Comparison of ENCODE assay signal across 25 mouse cellular contexts in genomic region chr6:136429441-136429840, GRCm38 (mm10). TPM values are rescaled to one million over a fixed set of nuclear protein-coding genes. Genes with fewer than 3 reads are reported as not detected.
DNase-seq lines count a peak whose midpoint lies in the region; ATAC-seq lines count a peak whose summit lies in the region.
"Had no signal": no experiment of that assay in that cellular context is flagged by ENCODE, and none has a peak within 500 bp of the region (broad histone marks: within the 10 kb centered on the region; RNA-seq: fewer than 3 reads in every experiment).

No protein-coding gene starts in this region.

- no peaks in the 10 kb centered on the region for H3K27me3 ChIP-seq in forebrain, embryonic 11.5 days (ENCODE audit: control insufficient read depth, insufficient read depth, low read length)
- H3K27me3 ChIP-seq in forebrain, embryonic 14.5 days (replicated peaks; ENCODE audit: control insufficient read depth, insufficient read depth, low read length), result no peaks in the 10 kb centered on the region
- H3K27me3 ChIP-seq in lung, embryonic 15.5 days, result no peaks in the 10 kb centered on the region
- no peaks in the 10 kb centered on the region for H3K27me3 ChIP-seq in liver, embryonic 11.5 days (replicated peaks; ENCODE audit: control insufficient read depth, insufficient read depth, low read length)
- no peaks in the 10 kb centered on the region for H3K27me3 ChIP-seq in stomach, embryonic 16.5 days (ENCODE audit: control insufficient read depth, insufficient read depth, low read length)
- H3K27me3 ChIP-seq: forebrain, embryonic 15.5 days; hindbrain, embryonic 12.5 days; liver, embryonic 15.5 days; midbrain, embryonic 13.5 days; neural tube, embryonic 13.5 days had no signal

- no peak overlapping the region for H3K27ac ChIP-seq in forebrain, embryonic 11.5 days (ENCODE audit: low read depth, low read length)
- no peak overlapping the region for H3K27ac ChIP-seq in forebrain, embryonic 14.5 days (ENCODE audit: low read depth, low read length)
- H3K27ac ChIP-seq in lung, embryonic 15.5 days, result peak overlapping the region; percentile 86
- no peak overlapping the region for H3K27ac ChIP-seq in liver, embryonic 11.5 days (ENCODE audit: low read depth, low read length)
- H3K27ac ChIP-seq in stomach, embryonic 16.5 days (ENCODE audit: low read length), result peak overlapping the region; percentile 17; the same call in 1 of the 2 replicates
- H3K27ac ChIP-seq: forebrain, embryonic 15.5 days; heart, embryonic 10.5 days; hindbrain, embryonic 12.5 days; left cerebral cortex, adult 2 months; liver, embryonic 15.5 days; midbrain, embryonic 13.5 days; neural tube, embryonic 13.5 days had no signal

- WGBS in forebrain, embryonic 11.5 days, result 61% methylated on average over 4 of the region's 4 CpGs
- WGBS in forebrain, embryonic 14.5 days, result 63% methylated on average over 4 of the region's 4 CpGs
- 19% methylated on average over 4 of the region's 4 CpGs for WGBS in lung, embryonic 15.5 days
- WGBS in liver, embryonic 11.5 days, result 53% methylated on average over 4 of the region's 4 CpGs
- WGBS in stomach, embryonic 16.5 days, result 38% methylated on average over 4 of the region's 4 CpGs

- H3K4me1 ChIP-seq in forebrain, embryonic 11.5 days (replicated peaks; ENCODE audit: control insufficient read depth, insufficient read depth, low read length), result no peaks in the 10 kb centered on the region
- no peaks in the 10 kb centered on the region for H3K4me1 ChIP-seq in forebrain, embryonic 14.5 days (ENCODE audit: control insufficient read depth, insufficient read depth, low read length)
- H3K4me1 ChIP-seq in lung, embryonic 15.5 days, result peaks cover 18% of the 10 kb centered on the region
- no peaks in the 10 kb centered on the region for H3K4me1 ChIP-seq in liver, embryonic 11.5 days (replicated peaks; ENCODE audit: control insufficient read depth, insufficient read depth, low read length)
- H3K4me1 ChIP-seq in stomach, embryonic 16.5 days (ENCODE audit: control insufficient read depth, insufficient read depth, low read length), result peaks cover 5% of the 10 kb centered on the region
- H3K4me1 ChIP-seq: midbrain, embryonic 13.5 days had no signal

- no peak overlapping the region for H3K9ac ChIP-seq in forebrain, embryonic 11.5 days (ENCODE audit: low read length)
- no peak overlapping the region for H3K9ac ChIP-seq in forebrain, embryonic 14.5 days (ENCODE audit: low read length)
- no peak overlapping the region for H3K9ac ChIP-seq in lung, embryonic 15.5 days
- no peak overlapping the region for H3K9ac ChIP-seq in liver, embryonic 11.5 days (ENCODE audit: low read depth, low read length)
- no peak overlapping the region for H3K9ac ChIP-seq in stomach, embryonic 16.5 days (ENCODE audit: low read length)
- H3K9ac ChIP-seq: forebrain, embryonic 15.5 days; hindbrain, embryonic 12.5 days; liver, embryonic 15.5 days; midbrain, embryonic 13.5 days; neural tube, embryonic 13.5 days had no signal

- ATAC-seq in forebrain, embryonic 11.5 days (replicated peaks; ENCODE audit: low FRiP score), result 0 out of 2 replicates have a peak, but pooled peaks have one; percentile 30
- ATAC-seq in forebrain, embryonic 14.5 days, result no peak
- ATAC-seq in lung, embryonic 15.5 days (ENCODE audit: borderline replicate concordance, extremely low read depth, low FRiP score, low TSS enrichment), result no peak
- 0 out of 2 replicates have a peak, but pooled peaks have one; percentile 53 for ATAC-seq in liver, embryonic 11.5 days (replicated peaks; ENCODE audit: low FRiP score)
- peak; percentile 63; the same call in 1 of the 2 replicates for ATAC-seq in stomach, embryonic 16.5 days (ENCODE audit: insufficient read depth, low FRiP score)
- ATAC-seq: forebrain, embryonic 15.5 days; midbrain, embryonic 13.5 days had no signal

- no peak overlapping the region for H3K4me3 ChIP-seq in forebrain, embryonic 11.5 days (ENCODE audit: low read depth, low read length)
- H3K4me3 ChIP-seq in forebrain, embryonic 14.5 days (ENCODE audit: low read depth, low read length), result no peak overlapping the region
- H3K4me3 ChIP-seq in lung, embryonic 15.5 days, result no peak overlapping the region
- H3K4me3 ChIP-seq in liver, embryonic 11.5 days (ENCODE audit: low read depth, low read length), result no peak overlapping the region
- no peak overlapping the region for H3K4me3 ChIP-seq in stomach, embryonic 16.5 days (replicated peaks; ENCODE audit: low read length)
- H3K4me3 ChIP-seq: forebrain, embryonic 15.5 days; heart, embryonic 10.5 days; hindbrain, embryonic 12.5 days; left cerebral cortex, adult 2 months; liver, embryonic 15.5 days; midbrain, embryonic 13.5 days; neural tube, embryonic 13.5 days had no signal

- H3K4me2 ChIP-seq in forebrain, embryonic 11.5 days (ENCODE audit: low read depth, low read length, severe bottlenecking), result no peak overlapping the region
- H3K4me2 ChIP-seq in forebrain, embryonic 14.5 days (ENCODE audit: low read length), result no peak overlapping the region
- H3K4me2 ChIP-seq in lung, embryonic 15.5 days, result no peak overlapping the region
- no peak overlapping the region for H3K4me2 ChIP-seq in liver, embryonic 11.5 days
- no peak overlapping the region for H3K4me2 ChIP-seq in stomach, embryonic 16.5 days (ENCODE audit: low read depth, low read length)
- H3K4me2 ChIP-seq: forebrain, embryonic 15.5 days; hindbrain, embryonic 12.5 days; liver, embryonic 15.5 days; midbrain, embryonic 13.5 days; neural tube, embryonic 13.5 days had no signal

- DNase-seq in forebrain, embryonic 11.5 days (ENCODE audit: low spot score), result no peak
- no peak for DNase-seq in forebrain, embryonic 14.5 days (ENCODE audit: low spot score)
- no peak for DNase-seq in lung, postnatal 36 days
- no peak for DNase-seq in liver, embryonic 11.5 days (ENCODE audit: low spot score)
- DNase-seq in cerebellum, postnatal 14 days, result no peak
- no peak for DNase-seq in urinary bladder, postnatal 36 days (ENCODE audit: low spot score in 2 of 2)
- DNase-seq: cerebellum, adult 9-10 months; gastrocnemius, postnatal 25 days; kidney, postnatal 10 days; left cerebral cortex, postnatal 4 days; right cerebral cortex, adult 18-20 months; thymus, adult 2 months had no signal

- no peaks in the 10 kb centered on the region for H3K36me3 ChIP-seq in forebrain, embryonic 11.5 days (ENCODE audit: control insufficient read depth, insufficient read depth, low read length)
- no peaks in the 10 kb centered on the region for H3K36me3 ChIP-seq in forebrain, embryonic 14.5 days (ENCODE audit: control insufficient read depth, insufficient read depth, low read length)
- no peaks in the 10 kb centered on the region for H3K36me3 ChIP-seq in lung, embryonic 15.5 days
- H3K36me3 ChIP-seq in liver, embryonic 11.5 days (ENCODE audit: control insufficient read depth, insufficient read depth, low read length), result no peaks in the 10 kb centered on the region
- no peaks in the 10 kb centered on the region for H3K36me3 ChIP-seq in stomach, embryonic 16.5 days (ENCODE audit: control insufficient read depth, insufficient read depth, low read length)
- H3K36me3 ChIP-seq: forebrain, embryonic 15.5 days; G1E; heart, embryonic 10.5 days; hindbrain, embryonic 12.5 days; liver, embryonic 15.5 days; midbrain, embryonic 13.5 days; neural tube, embryonic 13.5 days had no signal

- H3K9me3 ChIP-seq in forebrain, embryonic 11.5 days (ENCODE audit: control insufficient read depth, low read length), result no peaks in the 10 kb centered on the region
- H3K9me3 ChIP-seq in forebrain, embryonic 14.5 days (replicated peaks; ENCODE audit: control insufficient read depth, low read length), result no peaks in the 10 kb centered on the region
- H3K9me3 ChIP-seq in lung, embryonic 15.5 days, result no peaks in the 10 kb centered on the region
- H3K9me3 ChIP-seq in liver, embryonic 11.5 days (ENCODE audit: control insufficient read depth, low read length), result no peaks in the 10 kb centered on the region
- H3K9me3 ChIP-seq in stomach, embryonic 16.5 days (replicated peaks; ENCODE audit: control insufficient read depth, low read length), result no peaks in the 10 kb centered on the region
- H3K9me3 ChIP-seq: forebrain, embryonic 15.5 days; G1E; heart, embryonic 10.5 days; hindbrain, embryonic 12.5 days; liver, embryonic 15.5 days; midbrain, embryonic 13.5 days; neural tube, embryonic 13.5 days had no signal

RNA-seq across cellular contexts. Expression of gene E330021D16Rik, which starts 14.1 kb away (rescaled TPM):
- polyA plus RNA-seq in forebrain, embryonic 11.5 days (2014; fragmentation: Nextera tagmentation; extraction: Ambion mirVana), result not detected in 2 replicates
- polyA plus RNA-seq in forebrain, embryonic 14.5 days (2014; fragmentation: Nextera tagmentation; extraction: Ambion mirVana), result not detected in 2 replicates
- polyA plus RNA-seq in lung, embryonic 15.5 days (2015; fragmentation: Nextera tagmentation; extraction: Ambion mirVana), result 0.42 TPM in 1 of 2 replicates, not detected in the other
- polyA plus RNA-seq in liver, embryonic 11.5 days (2014; fragmentation: Nextera tagmentation; extraction: Ambion mirVana), result not detected in 2 replicates
- polyA plus RNA-seq in stomach, embryonic 16.5 days (2015; fragmentation: Nextera tagmentation; extraction: Ambion mirVana), result not detected in 2 replicates
- polyA plus RNA-seq: cortical plate, adult 2 months; forebrain, embryonic 15.5 days; G1E; heart, postnatal 0 days; hindbrain, embryonic 12.5 days; midbrain, embryonic 13.5 days; neural tube, embryonic 13.5 days; small intestine, adult 2 months had no signal

Comparison
In these comparisons a context has a peak if more than half of its experiments do, and no peak if none do; other contexts are left out.
1. ATAC-seq: peak in forebrain, embryonic 11.5 days (single experiment), liver, embryonic 11.5 days (single experiment) and stomach, embryonic 16.5 days (single experiment); none in forebrain, embryonic 14.5 days (single experiment) and lung, embryonic 15.5 days (single experiment).
2. H3K27ac ChIP-seq: peak in lung, embryonic 15.5 days (single experiment) and stomach, embryonic 16.5 days (single experiment); none in forebrain, embryonic 11.5 days (single experiment), forebrain, embryonic 14.5 days (single experiment) and liver, embryonic 11.5 days (single experiment).